Mouse (Mus musculus) CH12.LX (cell line): ENCODE measurements around the gene Rps6ka5. TPM values are rescaled to one million over a fixed set of nuclear protein-coding genes. Genes with fewer than 3 reads are reported as not detected.

Source experiments
- DNase-seq: peaks from one replicate; pipeline ENCODE4 v3.0.0-alpha.2; 2013; ENCODE audit errors: extremely low read depth
- H3K27ac ChIP-seq: 2 replicates; pipeline ENCODE4 v1.5.1; 2012; ENCODE audit warnings: low read depth, mild to moderate bottlenecking, control low read depth, moderate library complexity; ENCODE audit not compliant: insufficient read depth
- H3K27me3 ChIP-seq: replicated peaks from 2 replicates; pipeline ENCODE3; 2012; ENCODE audit warnings: inconsistent platforms
- H3K36me3 ChIP-seq, 2 experiments: replicated peaks in 1 of 2; 2 replicates each; pipeline versions ENCODE3 to v1.6.1; 2012; ENCODE audit warnings: inconsistent platforms in 1 of 2, low read length in 1 of 2, mild to moderate bottlenecking in 1 of 2, mixed read lengths in 1 of 2, moderate library complexity in 1 of 2; ENCODE audit not compliant: control insufficient read depth in 1 of 2, insufficient read depth in 1 of 2
- H3K4me1 ChIP-seq, 2 experiments: 2 replicates each; pipeline ENCODE4 v1.6.1; 2012; ENCODE audit warnings: inconsistent platforms in 1 of 2, moderate library complexity in 1 of 2; ENCODE audit not compliant: insufficient read depth in 2 of 2, control insufficient read depth in 1 of 2
- H3K4me2 ChIP-seq: 2 replicates; pipeline ENCODE4 v1.6.1; 2012; ENCODE audit warnings: low read depth, mild to moderate bottlenecking, control low read depth; ENCODE audit not compliant: poor library complexity, insufficient read depth, severe bottlenecking
- H3K4me3 ChIP-seq, 3 experiments: fragments of 150-350 bp in 1 of 3; sonication (generic) in 1 of 3; replicated peaks in 1 of 3; 2 replicates each; pipeline versions ENCODE3 to v1.5.1; 2011 to 2012; ENCODE audit warnings: low read depth in 2 of 3, low read length in 2 of 3, mild to moderate bottlenecking in 2 of 3, moderate library complexity in 2 of 3, control low read depth in 1 of 3, improper control_type of control experiment in 1 of 3, inconsistent platforms in 1 of 3, mixed read lengths in 1 of 3; ENCODE audit not compliant: poor library complexity in 1 of 3
- H3K79me2 ChIP-seq: replicated peaks from 2 replicates; pipeline ENCODE4 v1.6.1; 2012; ENCODE audit warnings: mild to moderate bottlenecking, moderate library complexity; ENCODE audit not compliant: control insufficient read depth, poor library complexity, insufficient read depth, severe bottlenecking; ENCODE audit errors: extremely low read depth
- H3K9ac ChIP-seq: 2 replicates; pipeline ENCODE4 v1.6.1; 2012; ENCODE audit warnings: low read depth, mild to moderate bottlenecking, control low read depth, moderate library complexity; ENCODE audit not compliant: insufficient read depth
- H3K9me3 ChIP-seq: replicated peaks from 2 replicates; pipeline ENCODE3; 2012; ENCODE audit warnings: low read length, inconsistent platforms, mixed read lengths
- BHLHE40 ChIP-seq: IDR thresholded peaks from 2 replicates; pipeline ENCODE4 v1.6.1; 2011; ENCODE audit warnings: mild to moderate bottlenecking, low read depth, low read length, improper control_type of control experiment
- CHD2 ChIP-seq: IDR thresholded peaks from 2 replicates; pipeline ENCODE4 v1.6.1; 2011; ENCODE audit warnings: low read length, improper control_type of control experiment
- CTCF ChIP-seq, 2 experiments: IDR thresholded peaks in 1 of 2; conservative IDR thresholded peaks in 1 of 2; 2 replicates each; pipeline ENCODE4 v1.5.1; 2011 to 2012; ENCODE audit warnings: low read depth in 2 of 2, low read length in 2 of 2, improper control_type of control experiment in 1 of 2, inconsistent platforms in 1 of 2, mild to moderate bottlenecking in 1 of 2, moderate library complexity in 1 of 2
- E2F4 ChIP-seq: IDR thresholded peaks from 2 replicates; pipeline ENCODE4 v1.6.1; 2011; ENCODE audit warnings: low read depth, low read length, improper control_type of control experiment; ENCODE audit not compliant: insufficient replicate concordance
- ELF1 ChIP-seq: IDR thresholded peaks from 2 replicates; pipeline ENCODE4 v1.6.1; 2014; ENCODE audit warnings: low read depth, mild to moderate bottlenecking, inconsistent platforms, low read length, improper control_type of control experiment
- EP300 ChIP-seq: IDR thresholded peaks from 2 replicates; pipeline ENCODE4 v1.6.1; 2011; ENCODE audit warnings: low read length, improper control_type of control experiment
- HCFC1 ChIP-seq: IDR thresholded peaks from 2 replicates; pipeline ENCODE4 v1.6.1; 2012; ENCODE audit warnings: low read depth, mild to moderate bottlenecking, inconsistent platforms, low read length, improper control_type of control experiment
- JUN ChIP-seq: IDR thresholded peaks from 2 replicates; pipeline ENCODE4 v1.6.1; 2011; ENCODE audit warnings: low read depth, mild to moderate bottlenecking, low read length, improper control_type of control experiment, moderate library complexity; ENCODE audit not compliant: insufficient read depth
- JUND ChIP-seq: conservative IDR thresholded peaks from 2 replicates; pipeline ENCODE4 v1.6.1; 2011; ENCODE audit warnings: low read depth, low read length, improper control_type of control experiment
- KAT2A ChIP-seq: IDR thresholded peaks from 2 replicates; pipeline ENCODE4 v1.6.1; 2012; ENCODE audit warnings: low read length, improper control_type of control experiment, inconsistent platforms; ENCODE audit not compliant: insufficient replicate concordance
- MAFK ChIP-seq: IDR thresholded peaks from 2 replicates; pipeline ENCODE4 v1.6.1; 2011; ENCODE audit warnings: low read length, improper control_type of control experiment; ENCODE audit not compliant: insufficient replicate concordance
- MAX ChIP-seq: IDR thresholded peaks from 2 replicates; pipeline ENCODE4 v1.6.1; 2011; ENCODE audit warnings: low read length, improper control_type of control experiment
- MEF2A ChIP-seq: IDR thresholded peaks from 2 replicates; pipeline ENCODE4 v1.6.1; 2014; ENCODE audit warnings: low read depth, mild to moderate bottlenecking, inconsistent platforms, low read length, improper control_type of control experiment, borderline replicate concordance
- MXI1 ChIP-seq: IDR thresholded peaks from 2 replicates; pipeline ENCODE4 v1.6.1; 2011; ENCODE audit warnings: mild to moderate bottlenecking, low read depth, low read length, improper control_type of control experiment
- MYC ChIP-seq: IDR thresholded peaks from 2 replicates; pipeline ENCODE4 v1.6.1; 2011; ENCODE audit warnings: low read depth, mild to moderate bottlenecking, improper control_type of control experiment, low read length
- NELFE ChIP-seq: IDR thresholded peaks from 2 replicates; pipeline ENCODE4 v1.6.1; 2011; ENCODE audit warnings: low read depth, low read length, improper control_type of control experiment
- NRF1 ChIP-seq: IDR thresholded peaks from 2 replicates; pipeline ENCODE4 v1.6.1; 2014; ENCODE audit warnings: low read depth, mild to moderate bottlenecking, inconsistent platforms, low read length, improper control_type of control experiment, moderate library complexity
- PAX5 ChIP-seq: IDR thresholded peaks from 2 replicates; pipeline ENCODE4 v1.6.1; 2012; ENCODE audit warnings: low read length, inconsistent platforms, mixed read lengths
- POLR2A ChIP-seq: IDR thresholded peaks from 2 replicates; pipeline ENCODE4 v1.6.1; 2011; ENCODE audit warnings: low read depth, mild to moderate bottlenecking, improper control_type of control experiment, low read length
- POLR2AphosphoS2 ChIP-seq: IDR thresholded peaks from 2 replicates; pipeline ENCODE4 v1.6.1; 2011; ENCODE audit warnings: low read depth, low read length, improper control_type of control experiment
- RAD21 ChIP-seq: IDR thresholded peaks from 2 replicates; pipeline ENCODE4 v1.6.1; 2011; ENCODE audit warnings: low read depth, mild to moderate bottlenecking, low read length, improper control_type of control experiment, moderate library complexity
- RCOR1 ChIP-seq: conservative IDR thresholded peaks from 2 replicates; pipeline ENCODE4 v1.6.1; 2012; ENCODE audit warnings: low read depth, mild to moderate bottlenecking, inconsistent platforms, low read length, improper control_type of control experiment
- SIN3A ChIP-seq: IDR thresholded peaks from 2 replicates; pipeline ENCODE4 v1.6.1; 2012; ENCODE audit warnings: low read length, improper control_type of control experiment, inconsistent platforms
- SMC3 ChIP-seq: IDR thresholded peaks from 2 replicates; pipeline ENCODE4 v1.6.1; 2011; ENCODE audit warnings: low read depth, low read length, improper control_type of control experiment
- TBP ChIP-seq: conservative IDR thresholded peaks from 2 replicates; pipeline ENCODE4 v1.6.1; 2011; ENCODE audit warnings: low read depth, low read length, improper control_type of control experiment
- TCF12 ChIP-seq: IDR thresholded peaks from 2 replicates; pipeline ENCODE4 v1.6.1; 2014; ENCODE audit warnings: low read depth, mild to moderate bottlenecking, inconsistent platforms, low read length, improper control_type of control experiment
- UBTF ChIP-seq: IDR thresholded peaks from 2 replicates; pipeline ENCODE4 v1.6.1; 2012; ENCODE audit warnings: low read depth, mild to moderate bottlenecking, inconsistent platforms, low read length, improper control_type of control experiment, moderate library complexity
- USF2 ChIP-seq: conservative IDR thresholded peaks from 2 replicates; pipeline ENCODE4 v1.6.1; 2011; ENCODE audit warnings: low read depth, low read length, improper control_type of control experiment
- ZC3H11A ChIP-seq: IDR thresholded peaks from 2 replicates; pipeline ENCODE4 v1.6.1; 2012; ENCODE audit warnings: low read depth, mild to moderate bottlenecking, inconsistent platforms, low read length, improper control_type of control experiment
- ZKSCAN1 ChIP-seq: IDR thresholded peaks from 2 replicates; pipeline ENCODE4 v1.6.1; 2012; ENCODE audit warnings: low read depth, inconsistent platforms, low read length, improper control_type of control experiment, borderline replicate concordance
- ZMIZ1 ChIP-seq: IDR thresholded peaks from 2 replicates; pipeline ENCODE4 v1.6.1; 2012; ENCODE audit warnings: low read depth, mild to moderate bottlenecking, inconsistent platforms, low read length, improper control_type of control experiment
- dilution Hi-C: fragments of 300-500 bp; cut with MboI; formaldehyde crosslinking; loops from 2 replicates; pipeline ENCODE4 v1.14.3; 2020; ENCODE audit warnings: low sequenced_read_pairs; ENCODE audit not compliant: extremely low pct_unique_long_range_greater_than_20kb, extremely low pct_ligation_motif_present
- in situ Hi-C: fragments of 300-500 bp; cut with MboI; formaldehyde crosslinking; loops from 3 replicates; pipeline ENCODE4 v1.14.3; 2019; ENCODE audit warnings: low sequenced_read_pairs, low pct_ligation_motif_present, low pct_unique_long_range_greater_than_20kb, mixed read lengths
- polyA plus RNA-seq: library from polyadenylated mRNA; unstranded; fragments of >175 nt; gene quantifications from 2 replicates; pipeline ENCODE4 v1.2.1, GENCODE M21; 2012; ENCODE audit warnings: low read depth; ENCODE audit not compliant: insufficient read length
- total RNA-seq, 2 experiments: library from RNA; depleted of rRNA; stranded (reverse); fragments of 300-350 nt in 1 of 2; fragments of >200 nt in 1 of 2; gene quantifications; 2 replicates each; pipeline ENCODE4 v1.2.3; 2012 to 2014

The Rps6ka5 gene
- total and polyA plus RNA-seq, 3 experiments = 2.9 to 6.2 (median 4.8) TPM

DNA sequence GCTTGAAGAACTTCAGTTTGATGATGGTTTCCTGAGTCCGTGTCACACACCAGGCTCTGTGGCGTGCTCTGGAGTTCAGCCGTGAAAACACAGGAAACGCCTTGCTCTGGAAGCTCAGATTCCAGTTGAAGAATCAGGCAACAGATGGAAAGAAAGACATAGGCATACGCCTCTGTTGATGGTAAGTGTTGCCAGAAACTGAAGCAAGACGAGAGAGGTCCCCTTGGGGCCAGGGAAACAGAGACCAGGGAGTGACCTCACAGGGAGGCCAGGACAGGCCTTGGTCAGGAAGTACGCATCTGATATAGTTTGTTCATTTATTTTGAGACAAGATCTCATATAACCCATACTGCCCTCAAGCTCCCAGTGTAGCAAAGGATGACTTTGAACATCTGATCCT, 48.0 kb upstream of the Rps6ka5 start:
- no peak for TF ChIP-seq USF2
- no peak for TF ChIP-seq NRF1
- TF ChIP-seq JUND = no peak
- no peak for TF ChIP-seq NELFE
- no peak for TF ChIP-seq BHLHE40
- no peak for TF ChIP-seq JUN
- no peak for TF ChIP-seq TCF12
- TF ChIP-seq KAT2A = no peak
- no peak for TF ChIP-seq MAX
- TF ChIP-seq RCOR1 = no peak
- TF ChIP-seq MXI1 = no peak
- TF ChIP-seq POLR2A = no peak
- no peak for TF ChIP-seq ZMIZ1
- no peak overlapping the region for H3K4me3 ChIP-seq
- in situ Hi-C loops = loop anchor here (5.0 kb wide), 1 partner anchor 68 kb away; no protein-coding TSS in a partner anchor
- peaks cover 15 to 49% of the 10 kb centered on the region in 2 experiments for H3K4me1 ChIP-seq
- no peak for DNase-seq
- H3K36me3 ChIP-seq = no peaks in the 10 kb centered on the region
- H3K9ac ChIP-seq = no peak overlapping the region
- no peaks in the 10 kb centered on the region for H3K27me3 ChIP-seq
- H3K9me3 ChIP-seq = no peaks in the 10 kb centered on the region
- no peaks in the 10 kb centered on the region for H3K79me2 ChIP-seq
- H3K27ac ChIP-seq = no peak overlapping the region
- no peak overlapping the region for H3K4me2 ChIP-seq
- dilution Hi-C loops = no loop called here

DNA sequence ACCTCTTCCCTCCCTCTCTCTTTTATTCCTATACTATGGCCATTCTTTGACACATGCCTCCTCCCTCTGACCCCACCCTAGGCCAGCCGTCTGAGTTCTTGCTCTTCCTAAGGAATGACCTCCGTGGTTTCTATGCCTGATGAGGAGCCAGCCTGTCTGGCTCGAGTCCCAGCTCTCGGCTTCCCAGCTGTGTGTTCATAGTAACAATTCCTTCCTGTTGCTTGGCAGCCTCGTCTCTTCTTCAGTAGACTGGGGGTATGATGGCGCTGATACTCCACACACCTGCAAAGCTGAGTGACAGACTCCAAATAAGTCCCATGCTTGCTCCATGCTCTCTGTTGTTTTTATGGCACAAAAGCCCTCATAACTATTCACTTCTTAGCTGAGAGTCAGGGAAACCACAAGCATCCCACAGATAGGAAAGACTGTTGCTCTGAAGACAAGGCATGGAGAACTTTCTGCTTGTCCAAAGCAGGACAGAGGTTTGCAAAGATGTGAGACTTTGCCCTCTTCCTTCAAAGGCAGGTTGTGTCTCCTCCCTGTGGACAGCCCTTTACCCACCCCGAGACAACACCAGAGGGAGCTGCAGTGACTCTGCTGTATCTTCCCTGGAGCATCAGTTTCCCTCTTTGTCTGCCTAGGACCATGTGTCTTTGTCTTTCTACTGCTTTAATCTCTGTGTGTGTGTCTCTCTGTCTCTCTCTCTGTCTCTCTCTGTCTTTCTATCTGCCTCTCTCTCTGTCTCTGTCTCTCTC, 45.6 kb upstream of the Rps6ka5 start:
- Histone ChIP-seq H3K27ac (no peak overlapping the region), H3K4me1 (peaks cover 10 to 30% of the 10 kb centered on the region in 2 experiments; a peak in 3 of 4 replicates), H3K36me3 (no peaks in the 10 kb centered on the region), H3K9ac (no peak overlapping the region), H3K4me3 (no peak overlapping the region), H3K4me2 (peak overlapping the region; percentile 51), H3K27me3 (no peaks in the 10 kb centered on the region), H3K79me2 (no peaks in the 10 kb centered on the region), H3K9me3 (no peaks in the 10 kb centered on the region)
- TF ChIP-seq NELFE (no peak), POLR2A (no peak), CHD2 (no peak), SMC3 (peak; percentile 79), KAT2A (no peak), MAFK (no peak), TBP (no peak), ZMIZ1 (no peak), ZKSCAN1 (no peak), RAD21 (peak; percentile 60), USF2 (no peak), JUN (no peak), JUND (no peak), PAX5 (no peak), HCFC1 (no peak), POLR2AphosphoS2 (no peak), ZC3H11A (no peak), ELF1 (no peak), CTCF (conservative IDR thresholded peaks at IDR 0.05 in 1 of 2, IDR thresholded peaks at IDR 0.05 in 1 of 2; ENCODE audit: low read depth in 2 of 2, low read length in 2 of 2) (peak in 1 of 2 experiments; percentile 83; a peak in 3 of 4 replicates), MYC (no peak), NRF1 (no peak), TCF12 (no peak), UBTF (no peak), E2F4 (no peak), EP300 (no peak), MEF2A (no peak), SIN3A (no peak)
- dilution Hi-C loops (no loop called here), in situ Hi-C loops (loop anchor here (5.0 kb wide), 1 partner anchor 70 kb away; no protein-coding TSS in a partner anchor)
- DNase-seq = peak; percentile 37
